Mouse (Mus musculus) ovary, adult 18-20 months (tissue): ENCODE data around the gene Klk1.

Experiments used
- DNase-seq: peaks from one replicate; pipeline ENCODE4 v3.0.0; 2022; ENCODE audit warnings: low spot score, mixed read lengths

The Klk1 gene

GRCm38 (mm10) chr7:44253023-44253616 is 28.0 kb downstream of the Klk1 start:
- DNase-seq, result no peak

GRCm38 (mm10) chr7:44254930-44255329 is 29.8 kb downstream of the Klk1 start:
- no peak for DNase-seq

GRCm38 (mm10) chr7:44257278-44257677 is 32.1 kb downstream of the Klk1 start, which contains the start of gene Acp4:
Gene Acp4, minus strand, starts transcription at chr7:44257378.
- no peak for DNase-seq

- DNase-seq, result no peak
Observed at GRCm38 (mm10) chr7:44260410-44260809, 35.2 kb downstream of the Klk1 start.

GRCm38 (mm10) chr7:44261147-44261546 is 36.0 kb downstream of the Klk1 start, which contains the start of gene Gm15517:
Gene Gm15517, plus strand, starts transcription at chr7:44261447.
- no peak for DNase-seq

- peak; percentile 74 for DNase-seq
Observed at GRCm38 (mm10) chr7:44262791-44263643, 37.9 kb downstream of the Klk1 start.

- DNase-seq, result no peak
Observed at GRCm38 (mm10) chr7:44268117-44268516, 43.0 kb downstream of the Klk1 start.

GRCm38 (mm10) chr7:44269397-44269796 is 44.2 kb downstream of the Klk1 start:
- no peak for DNase-seq

- no peak for DNase-seq
Observed at GRCm38 (mm10) chr7:44271309-44271708, 46.1 kb downstream of the Klk1 start.

GRCm38 (mm10) chr7:44272546-44272945 is 47.4 kb downstream of the Klk1 start:
- DNase-seq, result no peak

- no peak for DNase-seq
Observed at GRCm38 (mm10) chr7:44273446-44273845, 48.3 kb downstream of the Klk1 start.

GRCm38 (mm10) chr7:44274096-44274495 is 48.9 kb downstream of the Klk1 start:
- DNase-seq, result no peak

- DNase-seq, result no peak
Observed at GRCm38 (mm10) chr7:44275546-44275945, 50.4 kb downstream of the Klk1 start.

GRCm38 (mm10) chr7:44276461-44277249 is 51.5 kb downstream of the Klk1 start:
- DNase-seq, result no peak

- DNase-seq, result no peak
Observed at GRCm38 (mm10) chr7:44277250-44277622, 52.1 kb downstream of the Klk1 start.
